Mouse (Mus musculus): Measurements from ENCODE around the gene Pcdh7.

GRCm38 (mm10) chr5:57756726-57757424 is 39.1 kb downstream of the Pcdh7 start:
- TF ChIP-seq UBTF (IDR thresholded peaks at IDR 0.05; ENCODE audit: borderline replicate concordance, insufficient read depth, low read depth, low read length): no peak
- TF ChIP-seq MAFK (IDR thresholded peaks at IDR 0.05; ENCODE audit: borderline replicate concordance, low read depth, low read length): no peak
- no peak for TF ChIP-seq CTCF (IDR thresholded peaks at IDR 0.05 in 2 of 3, conservative IDR thresholded peaks at IDR 0.05 in 1 of 3; ENCODE audit: control insufficient read depth in 1 of 3, insufficient read depth in 1 of 3, low read depth in 2 of 3, low read length in 3 of 3, poor library complexity in 1 of 3, severe bottlenecking in 1 of 3)
- no peak for TF ChIP-seq JUND (IDR thresholded peaks at IDR 0.05; ENCODE audit: low read depth, low read length)
- TF ChIP-seq POLR2A (IDR thresholded peaks at IDR 0.05; ENCODE audit: control insufficient read depth in 1 of 2, insufficient read depth in 1 of 2, low read depth in 1 of 2, low read length in 2 of 2, poor library complexity in 1 of 2): no peak
- no peak for TF ChIP-seq ZC3H11A (IDR thresholded peaks at IDR 0.05; ENCODE audit: low read depth, low read length)
- TF ChIP-seq GATA1 (IDR thresholded peaks at IDR 0.05; ENCODE audit: low read depth, low read length): no peak
- no peak for TF ChIP-seq ZKSCAN1 (IDR thresholded peaks at IDR 0.05; ENCODE audit: low read depth, low read length)
- no peak for TF ChIP-seq USF1 (IDR thresholded peaks at IDR 0.05; ENCODE audit: low read depth, low read length)

All from MEL (cell line).